Mouse (Mus musculus): ENCODE results near the gene Zbtb12.
A peak's percentile ranks its signal among the peaks of the same experiment; 100 is the strongest.

DNA sequence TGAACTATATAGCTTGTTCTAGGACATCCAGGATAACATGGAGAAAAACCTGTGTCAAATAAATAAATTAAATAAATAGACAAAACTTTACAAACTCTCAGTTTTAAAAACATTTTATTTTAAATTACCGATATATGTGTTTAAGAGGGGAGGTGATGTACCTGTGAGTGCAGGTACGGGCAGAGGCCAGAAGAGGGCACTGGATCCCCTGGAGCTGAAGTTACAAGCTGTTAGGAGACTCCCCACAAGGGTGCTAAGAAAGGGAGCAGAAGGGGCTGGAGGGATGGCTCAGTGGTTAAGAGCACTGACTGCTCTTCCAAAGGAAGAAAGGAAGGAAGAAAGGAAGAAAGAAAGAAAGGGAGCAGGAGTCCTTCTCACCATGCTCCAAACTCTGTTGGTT is 12.1 kb downstream of the Zbtb12 start:
- TF ChIP-seq POLR2A (IDR thresholded peaks at IDR 0.05; ENCODE audit: control insufficient read depth, low read depth, low read length) (no peak), CTCF (IDR thresholded peaks at IDR 0.05; ENCODE audit: control insufficient read depth, insufficient read depth, insufficient replicate concordance, low read depth, low read length) (peak; percentile 10; the same call in 1 of the 2 replicates)

All from testis, adult 2 months (tissue).